Mouse (Mus musculus): Measurements from ENCODE around the gene Rtel1. TPM values are rescaled to one million over a fixed set of nuclear protein-coding genes. Genes with fewer than 3 reads are reported as not detected.

Gene Rtel1
- polyA plus RNA-seq, 1 experiment: 77.1 TPM

DNA sequence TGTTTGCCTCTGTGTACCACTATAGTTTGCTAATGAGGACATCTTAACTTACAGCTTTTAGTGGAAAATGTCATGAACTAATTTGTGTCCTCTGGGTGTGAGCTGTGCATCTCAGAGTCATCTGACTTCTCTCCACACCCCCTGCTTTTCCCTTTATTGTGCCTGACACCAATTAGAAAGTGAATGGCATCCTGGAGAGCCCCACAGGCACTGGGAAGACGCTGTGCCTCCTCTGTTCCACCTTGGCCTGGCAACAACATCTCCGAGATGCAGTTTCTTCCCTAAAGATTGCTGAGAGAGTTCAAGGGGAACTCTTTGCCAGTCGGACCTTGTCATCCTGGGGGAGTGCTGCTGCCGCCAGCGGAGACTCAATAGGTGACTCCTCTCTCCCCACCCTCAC is 2.6 kb downstream of the Rtel1 start:
- DNase-seq (ENCODE audit: extremely low spot score in 1 of 2, low spot score in 1 of 2): no peak

DNA sequence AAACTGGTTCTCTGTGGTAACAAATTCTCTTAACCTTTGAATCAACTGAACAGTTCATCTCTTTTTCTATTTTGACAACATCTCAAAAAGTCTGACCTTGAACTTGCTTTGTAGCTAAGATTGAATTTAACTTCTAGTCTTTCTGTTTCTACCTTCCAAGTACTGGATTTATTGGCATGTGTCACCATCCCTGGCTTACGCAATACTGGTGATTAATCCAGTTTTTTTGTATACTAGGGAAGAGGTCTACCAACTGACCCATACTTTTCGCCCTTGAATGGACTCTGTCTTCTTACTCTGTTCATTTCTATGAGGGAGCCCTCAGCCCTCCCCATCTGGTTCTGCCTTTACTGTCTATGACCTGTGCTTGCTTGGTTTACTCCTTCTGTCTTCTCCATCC is 6.6 kb downstream of the Rtel1 start:
- DNase-seq (ENCODE audit: extremely low spot score in 1 of 2, low spot score in 1 of 2): no peak

DNA sequence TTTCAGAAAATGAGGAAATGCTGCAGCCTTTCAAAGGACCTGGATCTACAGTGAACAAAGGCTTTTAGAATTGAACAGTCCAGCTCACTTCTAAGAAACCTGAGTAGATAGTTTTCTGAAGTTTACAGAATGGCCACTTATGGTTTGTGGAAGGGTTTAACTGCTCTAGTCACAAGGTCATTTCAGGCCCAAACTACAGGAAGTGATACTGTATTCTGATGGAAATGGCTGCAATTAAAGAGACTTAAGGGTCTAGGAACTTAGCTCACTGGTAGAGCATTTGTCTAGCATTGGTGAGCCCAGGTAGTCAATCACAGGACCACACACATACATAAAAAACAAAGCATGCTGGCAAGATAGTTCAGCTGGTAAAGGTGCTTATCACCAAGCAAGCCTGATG is 13.0 kb downstream of the Rtel1 start:
- DNase-seq (ENCODE audit: extremely low spot score in 1 of 2, low spot score in 1 of 2): no peak

DNA sequence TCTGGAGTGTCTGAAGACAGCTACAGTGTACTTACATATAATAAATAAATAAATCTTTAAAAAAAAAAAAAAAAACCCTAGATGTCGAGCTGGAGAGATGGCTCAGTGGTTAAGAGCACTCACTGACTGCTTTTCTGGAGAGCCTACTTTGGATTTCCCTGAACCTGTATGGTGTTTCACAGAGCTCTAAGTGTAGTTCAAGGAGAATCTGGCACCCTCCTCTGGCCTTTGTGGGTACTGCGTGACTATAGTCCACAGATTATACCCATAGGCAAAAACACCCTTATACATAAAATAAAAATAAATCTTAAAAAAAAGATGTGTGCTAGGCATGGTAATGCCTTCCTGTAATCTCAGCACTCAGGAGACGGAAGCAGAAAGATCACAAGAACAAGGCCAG is 14.5 kb downstream of the Rtel1 start:
- DNase-seq (ENCODE audit: extremely low spot score in 1 of 2, low spot score in 1 of 2): peak; percentile 56 to 87

DNA sequence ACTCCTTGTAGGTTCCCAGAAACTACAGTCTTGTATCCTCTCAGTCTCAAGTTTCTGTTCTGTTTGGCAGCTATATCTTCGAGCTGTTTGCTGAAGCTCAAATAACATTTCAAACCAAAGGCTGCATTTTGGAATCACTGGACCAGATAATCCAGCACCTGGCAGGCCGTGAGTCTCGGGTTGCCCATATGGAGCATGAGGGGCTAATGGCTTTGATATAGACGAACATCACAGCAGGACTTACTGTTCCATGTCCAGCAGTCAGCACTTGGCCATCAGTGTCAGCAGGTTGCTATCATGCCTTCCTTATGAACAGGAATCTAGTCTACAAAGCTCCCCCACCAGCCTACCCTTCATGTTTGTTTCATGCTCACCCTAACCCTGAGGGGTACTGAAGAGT is 20.9 kb downstream of the Rtel1 start:
- DNase-seq (ENCODE audit: extremely low spot score in 1 of 2, low spot score in 1 of 2): no peak

DNA sequence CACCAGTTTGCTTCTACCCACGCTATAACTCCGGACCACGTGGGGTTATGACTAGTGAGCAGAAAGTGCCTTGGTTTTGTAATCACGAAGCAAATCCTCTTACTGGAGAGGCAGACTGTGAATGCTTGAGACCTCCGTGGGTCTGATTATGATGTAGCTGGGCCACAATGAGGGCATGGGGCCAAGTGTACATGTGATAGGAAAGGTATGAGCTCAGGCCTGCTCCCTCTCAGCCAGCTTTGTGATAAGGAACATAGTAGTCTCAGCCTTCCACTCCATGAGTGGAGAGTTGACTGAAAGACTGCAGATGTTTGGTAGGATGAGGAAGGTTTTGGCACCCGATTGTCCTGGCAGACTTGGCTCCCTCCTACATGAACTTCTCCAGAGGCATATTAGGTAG is 23.2 kb downstream of the Rtel1 start:
- no peak for DNase-seq (ENCODE audit: extremely low spot score in 1 of 2, low spot score in 1 of 2)

DNA sequence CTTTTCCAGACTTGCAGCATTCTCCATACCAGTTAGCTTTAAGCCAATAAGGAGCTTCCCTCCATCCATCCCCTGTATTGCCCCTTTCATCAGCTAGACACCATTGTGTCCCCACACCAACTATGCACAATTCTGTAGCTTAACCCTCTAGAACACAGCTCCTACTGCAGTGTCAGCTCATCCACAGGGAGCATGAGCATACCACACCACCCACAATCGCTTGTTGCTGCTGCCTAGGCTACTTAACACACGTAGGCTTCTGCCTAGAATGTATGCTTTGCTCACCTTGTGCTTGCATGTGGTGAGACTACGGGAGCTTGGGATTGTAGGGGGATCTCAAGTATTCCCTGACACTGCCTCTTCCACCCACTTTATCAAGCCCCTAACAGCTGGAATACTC is 37.2 kb downstream of the Rtel1 start:
- DNase-seq (ENCODE audit: extremely low spot score in 1 of 2, low spot score in 1 of 2): no peak

DNA sequence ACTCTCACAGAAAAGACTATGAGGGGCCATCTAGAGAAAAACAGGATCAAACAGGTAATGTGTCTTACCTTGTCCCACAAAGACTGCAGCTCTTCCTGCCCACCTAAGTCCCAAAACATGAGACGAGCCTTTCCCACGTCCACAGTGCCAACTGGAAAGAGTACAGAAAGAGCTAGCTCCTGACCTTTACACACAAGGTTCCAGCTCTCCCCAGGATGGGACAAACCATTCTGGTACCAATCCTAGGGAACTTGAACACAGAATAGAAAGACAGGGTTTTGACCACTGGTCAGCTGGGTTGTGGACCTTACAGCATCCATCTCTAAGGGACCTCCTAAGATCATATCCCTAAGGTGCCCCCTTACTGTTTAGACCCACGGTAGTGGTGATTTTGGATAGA is 44.4 kb downstream of the Rtel1 start:
- DNase-seq (ENCODE audit: extremely low spot score in 1 of 2, low spot score in 1 of 2): no peak

DNA sequence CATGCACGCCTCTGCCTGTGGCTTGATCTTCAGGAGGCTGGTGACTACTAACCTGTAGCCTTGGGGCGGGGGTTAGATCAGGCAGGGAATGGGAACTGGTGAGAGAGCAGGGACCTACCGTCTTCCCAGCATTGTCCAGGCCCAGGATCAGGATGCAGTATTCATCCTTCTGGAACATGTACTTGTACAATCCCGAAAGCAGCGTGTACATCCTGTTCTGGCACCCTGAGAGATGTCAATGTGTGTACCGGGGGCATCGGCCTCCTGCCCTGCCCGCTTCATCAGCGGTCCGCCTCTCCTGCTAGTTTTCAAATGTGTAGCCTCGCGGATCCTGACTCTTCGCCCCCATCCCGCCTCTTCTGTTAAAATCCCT is 44.9 kb downstream of the Rtel1 start:
- no peak for DNase-seq (ENCODE audit: extremely low spot score in 1 of 2, low spot score in 1 of 2)

DNA sequence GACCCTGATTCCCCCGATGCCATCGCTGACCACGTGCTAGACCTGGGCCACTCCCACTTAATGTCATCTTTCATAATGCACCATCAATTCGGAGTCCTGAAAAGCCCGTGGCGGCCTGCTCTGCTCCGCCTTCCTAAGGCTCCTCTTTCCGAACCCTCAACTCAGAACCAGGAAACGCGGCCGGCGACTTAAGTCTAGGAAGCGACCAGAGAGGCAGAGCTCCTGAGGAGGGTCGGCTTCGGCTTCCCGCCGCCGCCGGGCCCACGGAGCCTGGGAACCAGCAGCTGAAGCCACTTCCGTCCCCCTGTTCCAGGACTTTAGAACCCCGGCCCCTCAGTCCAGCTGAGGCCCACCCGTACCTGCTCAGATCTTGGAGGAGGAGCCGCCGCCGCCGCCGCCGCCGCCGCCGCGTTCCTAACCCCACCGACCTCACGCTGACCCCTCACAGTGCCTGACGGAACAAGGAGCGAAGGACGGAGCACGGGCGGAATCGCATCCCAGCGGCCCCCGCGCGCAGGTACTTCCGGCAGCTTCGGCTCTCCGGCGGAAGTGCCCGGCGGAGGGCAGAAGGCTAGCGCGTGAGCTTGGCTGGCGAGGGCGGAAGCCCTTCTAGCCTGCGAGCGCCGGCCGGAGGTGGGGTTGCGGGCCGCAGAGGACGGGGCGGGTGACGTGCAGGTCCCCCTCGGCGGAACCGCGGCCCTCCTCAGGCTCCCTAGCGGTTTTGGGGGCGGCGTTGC is 45.5 kb downstream of the Rtel1 start, which contains the start of the genes Zgpat and Arfrp1:
TSS of gene Zgpat (plus strand) at position 69 of the 737 bp plus-strand sequence.
TSS of gene Arfrp1 (minus strand) at position 545 of the 737 bp plus-strand sequence.
- peak; percentile 72 to 91 for DNase-seq (ENCODE audit: extremely low spot score in 1 of 2, low spot score in 1 of 2)

DNA sequence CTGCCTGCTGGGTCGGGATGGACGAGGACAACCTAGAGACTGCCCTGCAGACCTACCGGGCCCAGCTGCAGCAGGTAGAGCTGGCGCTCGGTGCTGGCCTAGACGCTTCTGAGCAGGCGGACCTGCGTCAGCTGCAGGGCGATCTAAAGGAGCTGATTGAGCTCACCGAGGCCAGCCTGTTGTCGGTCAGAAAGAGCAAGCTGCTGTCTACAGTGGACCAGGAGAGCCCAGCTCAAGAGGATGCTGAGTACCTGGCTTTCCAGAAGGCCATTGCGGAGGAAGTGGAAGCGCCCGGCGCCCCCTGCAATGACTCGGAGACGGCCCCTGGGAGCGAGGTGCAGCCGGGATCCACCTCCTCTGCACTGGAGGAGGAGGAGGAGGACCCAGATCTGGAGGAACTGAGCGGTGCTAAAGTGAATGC is 46.1 kb downstream of the Rtel1 start:
- DNase-seq (ENCODE audit: extremely low spot score in 1 of 2, low spot score in 1 of 2): no peak

DNA sequence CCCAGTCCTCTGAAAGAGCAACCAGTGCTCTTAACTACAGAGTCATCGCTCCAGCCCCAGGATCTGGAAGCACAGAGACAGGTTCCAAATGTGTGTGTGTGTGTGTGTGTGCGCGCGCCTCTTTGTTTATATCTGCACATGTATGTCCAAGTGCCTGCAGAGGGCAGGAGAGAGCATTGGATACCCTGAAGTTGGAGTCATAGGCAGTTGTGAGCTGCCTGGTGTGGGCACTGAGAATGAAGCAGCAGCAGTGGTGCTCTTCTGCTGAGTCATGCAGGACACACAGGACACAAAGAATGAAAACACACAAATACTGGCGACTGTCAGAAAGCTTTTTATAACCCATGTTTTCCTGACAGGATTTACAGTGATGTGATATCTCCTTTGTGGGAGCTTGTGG is 50.5 kb downstream of the Rtel1 start:
- no peak for DNase-seq (ENCODE audit: extremely low spot score in 1 of 2, low spot score in 1 of 2)

DNA sequence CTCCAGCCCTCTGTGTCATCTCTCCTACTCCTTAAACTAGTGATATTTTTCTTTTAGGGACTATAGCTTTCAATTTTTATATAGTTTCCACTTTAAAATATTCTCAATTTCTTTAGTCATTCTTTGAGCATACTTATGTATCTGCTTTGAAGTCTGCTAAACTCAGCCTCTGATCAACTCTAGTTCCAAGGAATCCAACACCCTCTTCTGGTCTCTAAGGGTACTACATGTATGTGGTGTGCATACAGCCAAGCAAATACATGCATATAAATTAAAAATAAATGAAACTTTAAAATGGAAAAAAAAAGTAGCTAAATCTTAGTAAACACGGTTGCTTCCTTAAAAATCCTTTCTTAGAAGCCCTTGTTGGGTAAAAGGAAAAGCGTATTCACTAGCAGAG is 56.2 kb downstream of the Rtel1 start:
- no peak for DNase-seq (ENCODE audit: extremely low spot score in 1 of 2, low spot score in 1 of 2)

DNA sequence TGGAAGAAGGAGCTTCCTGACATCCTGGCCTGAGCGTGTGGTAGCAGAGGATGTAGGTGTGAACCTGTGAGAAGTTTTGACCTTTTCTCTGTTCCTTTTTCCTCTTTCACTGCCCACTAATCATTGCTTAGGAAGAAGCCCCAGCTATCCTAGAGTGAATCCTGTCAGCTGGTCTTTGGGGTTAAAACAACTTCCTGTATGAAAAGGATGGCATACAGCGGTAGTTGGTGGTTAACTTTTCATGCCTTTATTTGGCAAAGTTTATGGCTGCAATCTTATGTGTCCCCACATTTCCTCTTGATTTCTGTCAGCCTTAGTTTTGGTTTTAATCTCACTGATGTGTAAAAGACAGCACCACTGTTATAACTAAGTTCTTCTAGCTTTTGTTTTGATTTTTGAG is 57.7 kb downstream of the Rtel1 start:
- no peak for DNase-seq (ENCODE audit: extremely low spot score in 1 of 2, low spot score in 1 of 2)

DNA sequence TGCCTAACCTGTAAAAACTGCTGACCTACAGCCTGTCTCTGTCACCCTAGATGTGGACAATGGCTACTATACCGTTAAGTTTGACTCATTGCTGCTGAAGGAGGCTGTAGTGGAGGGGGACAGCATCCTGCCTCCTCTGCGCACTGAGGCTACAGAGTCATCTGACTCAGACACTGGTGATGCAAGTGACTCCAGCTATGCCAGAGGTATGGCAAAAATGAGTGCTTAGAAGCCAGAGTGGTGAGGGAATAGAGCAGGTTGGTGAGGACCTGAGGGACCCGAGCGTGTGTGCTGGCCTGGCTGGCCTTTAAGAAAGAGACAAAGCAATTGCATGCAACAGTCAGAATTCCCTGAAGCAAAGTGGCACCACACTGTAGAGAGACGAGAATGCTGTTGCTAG is 59.2 kb downstream of the Rtel1 start:
- DNase-seq (ENCODE audit: extremely low spot score in 1 of 2, low spot score in 1 of 2): no peak

DNA sequence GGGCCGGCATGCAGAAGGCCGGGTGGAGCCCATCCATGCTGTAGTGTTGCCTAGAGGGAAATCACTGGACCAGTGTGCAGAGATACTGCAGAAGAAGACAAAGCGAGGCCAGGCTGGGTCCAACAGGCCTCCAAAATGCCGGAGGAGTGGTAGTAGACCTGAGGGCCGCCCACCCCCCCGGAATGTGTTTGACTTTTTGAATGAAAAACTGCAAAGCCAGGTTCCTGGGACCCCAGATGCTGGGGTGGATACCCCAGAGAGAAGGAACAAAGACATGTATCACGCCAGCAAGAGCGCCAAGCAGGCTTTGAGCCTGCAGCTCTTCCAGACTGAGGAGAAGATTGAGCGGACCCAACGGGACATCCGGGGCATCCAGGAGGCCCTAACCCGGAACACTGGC is 60.2 kb downstream of the Rtel1 start, which contains the start of gene Lime1:
TSS of gene Lime1 (plus strand) at position 301 of the 400 bp plus-strand sequence.
- no peak for DNase-seq (ENCODE audit: extremely low spot score in 1 of 2, low spot score in 1 of 2)

DNA sequence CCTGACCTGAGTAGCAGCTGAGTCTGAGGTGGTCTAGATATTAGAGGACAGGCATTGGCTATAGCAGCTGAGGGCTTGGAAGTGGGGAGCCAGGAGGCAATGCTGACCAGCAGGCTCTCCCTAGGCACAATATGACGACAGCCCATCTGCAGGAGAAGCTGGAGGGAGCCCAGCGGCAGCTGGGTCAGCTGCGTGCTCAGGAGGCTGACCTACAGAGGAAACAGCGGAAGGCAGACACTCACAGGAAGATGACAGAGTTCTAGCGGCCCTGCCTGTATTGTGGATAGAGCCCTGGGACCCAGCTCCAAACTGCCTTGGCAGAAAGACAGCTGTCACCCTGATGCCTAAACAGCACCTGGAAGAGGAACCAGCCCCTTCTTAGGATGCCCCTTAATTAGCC is 60.7 kb downstream of the Rtel1 start:
- DNase-seq (ENCODE audit: extremely low spot score in 1 of 2, low spot score in 1 of 2): no peak

DNA sequence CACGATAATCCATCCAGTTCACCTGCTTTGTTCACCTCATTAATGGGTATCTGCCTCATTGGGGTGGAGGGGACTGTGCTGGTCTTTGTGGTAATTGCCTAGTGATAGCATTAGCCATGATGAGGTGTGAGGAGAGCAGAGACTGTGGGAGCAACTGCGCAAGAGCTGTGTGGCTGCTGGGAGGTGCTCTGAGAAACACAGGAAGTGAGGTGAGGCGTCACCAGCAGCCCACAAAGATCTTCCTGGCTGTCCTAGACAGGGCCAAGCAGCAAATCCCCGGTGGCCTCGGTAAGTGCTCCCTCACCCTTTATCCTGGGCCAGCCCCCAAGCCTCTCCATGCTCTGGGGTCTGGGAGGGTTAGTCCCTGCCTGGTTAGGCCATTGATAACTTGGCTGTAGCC is 61.6 kb downstream of the Rtel1 start:
- no peak for DNase-seq (ENCODE audit: extremely low spot score in 1 of 2, low spot score in 1 of 2)

DNA sequence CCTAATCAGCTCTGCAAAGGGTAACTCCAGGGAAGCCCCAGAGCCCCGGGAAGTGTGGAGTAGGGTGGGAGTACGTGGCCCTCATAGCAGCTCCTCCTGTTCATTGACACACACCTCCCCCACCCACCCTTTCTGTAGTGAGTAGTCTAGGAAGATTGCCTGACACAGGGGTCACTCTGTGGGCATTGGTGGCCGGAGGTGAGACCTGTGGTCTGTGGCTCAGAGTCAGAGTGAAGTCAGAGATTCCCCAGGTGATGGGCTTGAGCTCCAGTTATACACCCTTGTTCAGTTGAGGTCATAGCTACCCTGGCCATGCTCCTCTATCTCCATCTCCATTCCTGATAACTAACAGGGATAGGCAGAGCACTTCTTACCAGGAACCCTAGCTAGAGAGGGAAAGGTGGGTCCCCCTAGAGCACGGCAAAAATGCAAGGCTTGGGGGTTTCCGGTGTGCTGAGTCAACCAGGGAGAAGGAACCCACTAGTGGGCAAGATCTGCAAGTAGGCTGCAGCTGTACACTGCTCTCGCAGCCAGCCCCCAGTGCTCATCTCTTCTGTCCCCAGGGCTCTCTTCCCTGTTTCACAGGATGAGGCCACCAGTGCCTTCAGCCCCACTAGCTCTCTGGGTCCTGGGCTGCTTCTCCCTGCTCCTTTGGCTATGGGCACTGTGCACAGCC is 62.2 kb downstream of the Rtel1 start:
- DNase-seq (ENCODE audit: extremely low spot score in 1 of 2, low spot score in 1 of 2): no peak

DNA sequence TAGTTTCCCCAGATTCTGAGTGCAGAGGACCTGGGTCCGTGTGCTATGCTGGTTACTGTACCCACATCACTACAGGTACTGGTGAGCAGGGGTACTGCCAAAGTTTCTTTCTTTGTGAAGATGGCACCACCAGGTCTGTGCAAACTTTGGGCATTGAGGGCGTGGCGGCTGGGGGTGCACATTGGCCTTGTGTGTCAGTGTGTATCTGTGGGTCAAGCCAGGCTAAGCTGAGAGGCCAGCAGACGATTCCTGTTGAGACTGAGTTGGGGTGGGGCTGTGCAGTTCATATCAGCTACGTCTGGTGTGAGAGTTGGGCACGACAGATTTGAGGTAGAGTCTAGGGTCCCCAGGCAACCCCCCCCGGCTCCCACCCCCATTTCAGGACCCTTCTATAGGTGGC is 64.9 kb downstream of the Rtel1 start:
- no peak for DNase-seq (ENCODE audit: extremely low spot score in 1 of 2, low spot score in 1 of 2)

DNA sequence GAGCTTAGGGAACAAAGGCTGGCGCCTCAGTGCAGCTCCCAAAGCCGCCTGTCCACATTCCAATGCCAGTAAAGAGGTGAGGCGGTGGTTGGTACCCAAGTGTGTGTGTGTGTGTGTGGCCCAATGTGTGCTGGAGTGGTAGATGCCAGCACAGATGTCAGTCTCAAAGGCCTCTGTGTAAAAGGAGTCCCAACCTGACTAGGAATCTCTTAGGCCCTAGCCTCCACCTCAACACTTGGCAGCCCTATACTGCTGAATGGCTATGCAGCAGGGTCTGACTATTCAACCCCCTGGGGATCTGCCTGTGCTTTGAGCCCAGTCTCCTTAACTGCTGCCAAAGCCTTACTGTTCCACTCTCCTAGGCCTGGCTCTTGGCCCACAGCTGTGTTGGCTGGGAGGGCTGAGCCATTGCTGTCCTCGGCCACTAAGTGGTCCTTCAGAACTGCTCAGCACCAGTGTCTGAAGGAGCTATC is 65.4 kb downstream of the Rtel1 start:
- no peak for DNase-seq (ENCODE audit: extremely low spot score in 1 of 2, low spot score in 1 of 2)

DNA sequence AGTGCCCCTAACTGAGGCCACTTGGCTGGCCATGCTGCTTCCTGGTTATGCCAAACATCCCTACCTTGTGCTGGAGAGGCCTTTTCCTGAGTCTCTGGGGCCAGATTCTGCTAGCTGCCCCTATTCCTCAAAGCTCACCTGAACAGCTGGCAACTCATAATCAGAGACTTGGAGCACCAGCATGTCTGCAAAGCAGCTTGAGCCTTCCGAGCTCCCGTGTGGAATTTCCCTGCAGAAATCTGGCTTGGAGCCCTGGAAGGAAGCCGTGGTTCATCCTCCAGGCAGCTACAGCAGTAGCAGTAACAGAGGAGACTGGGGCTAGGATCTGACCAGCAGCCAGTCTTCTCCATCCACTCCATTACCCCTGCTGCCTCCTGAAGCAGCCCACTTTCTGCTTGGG is 66.3 kb downstream of the Rtel1 start:
- DNase-seq (ENCODE audit: extremely low spot score in 1 of 2, low spot score in 1 of 2): peak in 1 of 2 experiments; percentile 79
